Mouse (Mus musculus) heart, postnatal 10 days (tissue): ENCODE data around the gene Magi3. TPM values are rescaled to one million over a fixed set of nuclear protein-coding genes. Genes with fewer than 3 reads are reported as not detected.

ENCODE experiments used
- DNase-seq, 2 experiments: peaks; one replicate each; pipeline ENCODE4 v3.0.0; 2021
- intact Hi-C: fragments of 180-260 bp; cut with DNase I; formaldehyde crosslinking; loops from one replicate; pipeline ENCODE4 v1.15.1; 2025
- total RNA-seq, 2 experiments: library from RNA; stranded (reverse); gene quantifications; 2 replicates each; pipeline ENCODE4 v1.2.3; 2021

Gene Magi3
- 10 to 100 TPM; 32.4 to 58.9 TPM for total RNA-seq

GRCm38 (mm10) chr3:104220295-104220965 lies at the start of gene Magi3:
TSS of gene Magi3 (minus strand) at chr3:104220374.
- peak; percentile 98 to 99 for DNase-seq
- intact Hi-C loops = loop anchor here (5.0 kb wide), 3 partner anchors 82 to 152 kb away; no protein-coding TSS in a partner anchor

DNA sequence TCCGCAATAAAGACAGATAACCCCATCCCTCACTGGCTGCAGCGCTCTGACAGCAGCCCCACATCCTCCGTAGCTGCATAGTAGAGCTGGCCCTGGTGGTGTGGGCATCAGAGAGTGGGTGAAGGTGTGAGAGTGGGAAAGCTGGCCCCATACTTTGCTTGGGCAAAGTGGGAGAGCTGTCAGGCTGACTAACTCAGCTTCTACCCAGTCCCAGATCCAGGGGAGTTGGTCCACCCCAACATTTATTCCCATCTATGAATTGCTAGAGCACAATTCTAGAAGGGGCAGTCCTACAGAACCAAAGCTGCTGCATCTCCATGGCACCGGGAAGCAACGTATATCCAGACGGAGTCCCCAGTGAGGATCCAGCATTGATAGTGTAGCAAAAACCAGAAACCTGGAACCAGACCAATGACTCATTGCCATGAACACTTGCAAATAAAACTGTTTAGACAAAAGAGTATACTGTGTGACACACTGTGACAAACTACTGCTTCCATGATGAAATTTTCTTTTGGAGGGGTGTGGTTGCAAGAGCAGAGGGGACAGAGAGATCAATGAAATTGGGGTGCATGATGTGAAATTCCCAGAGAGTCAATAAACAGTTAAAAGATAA lies 44.5 kb upstream of the Magi3 start:
- intact Hi-C loops = no loop called here
- DNase-seq = no peak

GRCm38 (mm10) chr3:104260221-104260620 lies 40.0 kb upstream of the Magi3 start:
- intact Hi-C loops = no loop called here
- no peak for DNase-seq

- no peak for DNase-seq
- intact Hi-C loops = no loop called here
Observed at GRCm38 (mm10) chr3:104259168-104259567, 39.0 kb upstream of the Magi3 start.

DNA sequence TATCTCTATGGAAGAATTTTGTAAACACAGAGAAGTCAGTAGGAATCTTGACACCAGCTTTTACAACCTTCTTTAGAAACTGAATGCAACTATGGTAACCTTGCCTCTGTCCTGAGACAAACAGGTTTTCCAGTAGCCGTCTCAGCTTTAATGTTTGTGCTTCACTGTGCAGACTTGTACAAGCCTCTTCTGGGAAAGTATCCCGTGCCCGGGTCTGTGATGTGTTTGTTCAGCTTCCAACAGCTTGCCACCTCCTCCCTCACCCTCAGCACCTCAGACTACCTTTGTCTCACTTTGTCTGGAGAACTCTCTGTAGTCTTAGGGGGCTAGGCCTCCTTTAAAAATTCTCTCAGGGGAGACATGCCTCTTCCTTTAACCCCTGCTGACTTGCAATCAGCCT lies 36.9 kb upstream of the Magi3 start:
- intact Hi-C loops = no loop called here
- no peak for DNase-seq

DNA sequence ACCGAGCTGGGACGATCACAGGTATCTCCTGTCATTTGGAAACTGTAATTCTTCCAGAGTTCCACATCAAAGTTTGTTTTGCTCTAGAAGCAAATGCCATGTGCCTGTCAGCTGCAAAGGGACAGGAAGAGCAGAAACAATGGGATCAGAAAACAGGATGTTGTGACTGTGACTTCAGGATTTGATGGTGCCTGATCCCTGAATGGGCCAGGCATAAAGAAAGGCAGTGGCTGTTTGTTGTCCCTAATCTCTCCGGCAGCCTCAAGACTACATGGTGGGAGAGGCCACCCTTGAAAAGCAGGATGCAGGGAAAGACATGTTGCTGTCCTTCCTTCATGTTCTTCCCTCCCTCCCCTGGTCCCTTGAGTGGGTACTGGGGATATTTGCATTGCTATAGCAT lies 33.6 kb upstream of the Magi3 start:
- intact Hi-C loops = no loop called here
- peak in 1 of 2 experiments; percentile 8 for DNase-seq

- peak in 1 of 2 experiments; percentile 7 for DNase-seq
- intact Hi-C loops = no loop called here
Observed at GRCm38 (mm10) chr3:104247850-104248249, 27.7 kb upstream of the Magi3 start.

- intact Hi-C loops = no loop called here
Observed at GRCm38 (mm10) chr3:104247057-104247456, 26.9 kb upstream of the Magi3 start.

GRCm38 (mm10) chr3:104244373-104244772 lies 24.2 kb upstream of the Magi3 start:
- no peak for DNase-seq
- intact Hi-C loops = no loop called here

More at GRCm38 (mm10) chr3:104247057-104247456, 26.9 kb upstream of the Magi3 start:
- DNase-seq = no peak

DNA sequence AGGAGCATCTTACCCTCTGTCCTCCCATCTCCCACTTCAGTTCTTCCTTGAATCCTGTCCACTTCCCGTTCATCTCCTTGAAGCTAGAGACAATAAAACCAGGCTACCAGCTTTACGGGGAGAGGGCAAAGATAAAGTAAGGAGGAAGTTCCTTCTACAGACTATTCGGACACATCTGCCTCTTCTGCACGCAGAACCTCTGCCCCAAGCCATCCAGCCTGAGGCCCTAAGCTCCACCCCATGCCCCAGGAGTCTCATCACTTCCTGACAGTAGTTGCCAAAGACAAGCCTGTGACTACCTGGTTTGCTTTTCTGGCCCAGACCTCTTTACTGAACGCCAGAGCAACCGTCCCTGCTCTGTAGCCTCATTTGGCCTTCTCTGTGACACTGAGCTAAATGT lies 23.8 kb upstream of the Magi3 start:
- DNase-seq = no peak
- intact Hi-C loops = no loop called here

DNA sequence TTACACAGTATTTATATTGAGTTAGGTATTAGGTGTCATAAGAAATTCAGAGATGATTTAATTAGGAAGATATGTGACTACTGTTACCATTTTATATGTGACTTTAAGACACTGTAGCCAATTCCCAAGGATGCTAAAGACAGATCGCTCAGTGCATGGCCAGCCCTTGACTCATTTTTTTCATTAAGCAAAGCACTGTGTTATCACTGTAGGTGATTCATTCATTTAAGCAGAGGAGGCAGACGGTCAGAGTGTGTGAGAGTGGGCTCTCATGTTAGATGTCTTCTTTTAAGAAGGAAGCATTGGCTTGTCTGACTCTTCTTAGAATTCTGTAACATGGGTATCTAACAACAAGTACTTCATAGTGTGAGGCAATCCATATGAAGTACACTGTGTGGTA lies 19.6 kb upstream of the Magi3 start:
- intact Hi-C loops = no loop called here
- no peak for DNase-seq

DNA sequence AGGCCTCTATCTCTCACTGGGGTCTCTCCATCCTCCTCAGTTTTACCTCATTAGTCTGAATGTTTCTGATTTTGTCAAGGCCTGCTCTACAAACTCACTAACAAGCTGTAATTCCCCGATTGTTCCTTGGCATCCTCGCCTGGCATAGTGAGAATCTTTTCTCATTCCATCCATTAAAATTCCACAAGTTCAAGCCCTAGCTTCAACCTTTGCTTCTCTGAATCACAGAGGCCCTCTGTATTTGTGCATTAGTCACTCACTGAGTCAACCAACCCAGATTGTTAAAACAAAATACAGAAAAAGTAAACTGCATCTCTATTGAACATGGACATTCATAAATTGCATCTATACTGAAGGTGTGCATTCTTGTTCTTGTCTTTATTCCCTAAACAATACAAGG lies 19.2 kb upstream of the Magi3 start:
- intact Hi-C loops = no loop called here
- DNase-seq = no peak

DNA sequence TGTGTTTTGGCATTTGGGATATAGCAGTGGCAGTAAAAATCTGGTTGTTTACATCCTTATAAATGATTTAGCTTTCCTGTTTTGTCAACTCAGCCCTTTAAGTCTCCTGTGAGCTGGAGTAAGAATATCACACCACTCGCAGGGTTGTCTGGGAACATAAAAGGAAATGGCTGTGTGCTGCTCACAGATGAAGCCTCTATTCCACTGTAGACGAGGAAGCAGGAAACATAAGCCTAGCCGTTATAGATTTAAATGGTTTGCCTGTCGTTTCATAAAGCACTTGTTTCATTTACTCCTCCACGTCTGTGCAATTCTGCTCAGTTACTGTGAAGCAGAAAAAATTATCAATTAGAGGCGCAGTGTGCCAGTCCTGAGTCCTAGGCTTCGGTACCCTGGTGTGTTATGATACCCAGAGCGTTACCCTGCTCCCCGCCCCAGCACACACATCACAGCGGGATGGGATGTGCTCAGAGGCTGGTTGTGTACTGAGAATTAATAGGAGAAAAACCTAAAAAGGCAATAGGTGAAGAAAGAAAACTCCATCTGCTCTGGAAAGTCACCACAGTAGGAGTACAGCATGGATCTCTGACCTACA lies 17.8 kb upstream of the Magi3 start:
- DNase-seq = no peak

DNA sequence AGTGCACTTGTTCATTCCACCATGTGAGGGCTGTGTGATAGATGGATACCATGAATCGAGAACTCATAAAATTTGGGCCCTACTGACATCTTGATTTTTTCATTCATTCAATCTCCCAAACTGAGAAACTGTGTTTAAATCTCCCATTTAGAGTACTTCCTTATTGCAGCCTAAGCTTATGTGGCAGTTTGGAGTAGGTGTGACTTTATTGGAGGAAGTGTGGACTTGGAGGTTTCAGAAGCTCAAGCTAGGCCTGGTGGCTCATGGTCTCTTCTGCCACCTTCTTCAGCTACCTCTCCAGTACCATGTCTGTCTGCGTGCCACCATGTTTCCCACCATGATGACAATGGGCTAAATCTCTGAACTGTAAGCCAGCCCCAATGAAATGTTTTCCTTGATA lies 15.9 kb upstream of the Magi3 start:
- intact Hi-C loops = no loop called here
- DNase-seq = no peak

More for the DNA sequence above, 17.8 kb upstream of the Magi3 start:
- intact Hi-C loops = no loop called here

- intact Hi-C loops = no loop called here
- DNase-seq = no peak
Observed at GRCm38 (mm10) chr3:104235099-104235498, 14.9 kb upstream of the Magi3 start.

DNA sequence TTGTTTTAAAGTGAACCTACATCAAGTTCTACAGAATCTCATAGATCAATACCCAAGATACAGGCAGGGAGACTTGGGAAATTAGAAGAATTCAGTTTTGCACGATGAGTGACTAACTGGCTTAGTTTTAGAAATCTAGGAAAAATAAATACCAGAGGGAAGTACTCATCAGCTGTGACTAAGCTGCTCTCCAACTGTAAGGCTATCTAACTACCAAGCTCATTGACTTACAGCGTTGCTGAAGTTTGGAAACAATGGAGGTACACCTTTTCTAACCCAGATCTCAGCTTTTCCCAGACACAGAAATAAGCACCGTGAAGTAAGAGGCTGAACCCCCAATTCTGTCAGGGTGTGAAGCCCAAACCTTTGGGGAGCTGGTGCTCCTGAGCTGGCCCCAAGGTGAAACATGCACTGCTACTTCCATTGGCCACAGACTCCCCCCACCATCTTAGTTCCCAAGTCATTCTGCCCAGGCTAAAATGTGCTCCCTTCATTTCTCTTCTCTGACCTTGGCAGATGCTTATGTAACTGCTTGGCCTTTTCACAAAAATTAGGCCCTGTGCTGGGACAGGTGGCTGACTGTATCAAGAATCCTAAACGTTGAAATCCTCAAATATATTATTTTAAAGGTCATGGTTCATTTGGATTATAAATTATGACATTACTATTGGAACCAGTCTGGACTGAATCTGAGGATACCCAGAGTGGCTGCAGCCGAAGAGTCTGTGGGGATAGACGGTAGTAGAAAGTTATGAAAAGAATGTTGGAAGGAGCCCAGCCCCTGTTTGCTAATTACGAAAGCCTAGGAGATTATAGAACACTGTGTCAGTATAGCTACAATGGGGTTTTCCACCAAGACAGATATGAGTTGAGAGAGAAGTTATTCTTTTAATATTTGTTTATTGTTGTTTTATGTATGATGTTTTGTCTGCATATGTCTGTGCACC lies 13.5 kb upstream of the Magi3 start:
- DNase-seq = peak; percentile 65 to 71
- intact Hi-C loops = no loop called here

DNA sequence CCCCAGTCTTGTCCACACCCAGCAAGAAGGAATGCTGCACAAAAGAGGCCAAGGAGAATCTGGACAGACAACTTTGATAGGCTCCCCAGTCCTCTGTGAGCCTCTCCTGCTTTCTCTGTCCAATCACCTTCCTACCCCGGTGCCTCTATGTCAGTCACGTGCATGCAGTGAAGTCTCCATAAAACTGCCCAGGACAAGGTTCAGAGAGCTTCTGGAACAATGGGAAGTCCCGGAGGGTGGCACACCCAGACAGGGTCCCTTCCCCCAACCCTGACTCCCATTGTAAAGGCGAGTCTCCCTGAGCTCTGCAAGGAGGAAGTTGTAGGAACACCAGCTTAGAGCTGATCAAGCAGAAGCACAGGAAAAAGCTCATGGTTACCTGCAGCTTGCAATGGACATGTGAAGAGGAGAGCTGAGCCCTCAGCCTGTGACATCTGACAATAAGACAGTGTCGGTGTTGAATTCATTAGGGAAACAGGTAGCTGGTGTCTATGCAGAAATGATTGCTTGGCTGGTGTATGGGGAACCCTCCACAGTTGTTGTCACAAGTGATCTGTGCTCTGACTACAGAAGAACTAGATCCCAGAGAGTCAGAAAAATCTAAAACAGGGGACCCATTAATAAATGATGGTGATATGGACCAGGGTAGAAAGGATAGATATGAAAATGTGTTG lies 7.4 kb upstream of the Magi3 start:
- DNase-seq = peak; percentile 26 to 29
- intact Hi-C loops = no loop called here

- intact Hi-C loops = no loop called here
- DNase-seq = peak in 1 of 2 experiments; percentile 35
Observed at GRCm38 (mm10) chr3:104226731-104227130, 6.6 kb upstream of the Magi3 start.

DNA sequence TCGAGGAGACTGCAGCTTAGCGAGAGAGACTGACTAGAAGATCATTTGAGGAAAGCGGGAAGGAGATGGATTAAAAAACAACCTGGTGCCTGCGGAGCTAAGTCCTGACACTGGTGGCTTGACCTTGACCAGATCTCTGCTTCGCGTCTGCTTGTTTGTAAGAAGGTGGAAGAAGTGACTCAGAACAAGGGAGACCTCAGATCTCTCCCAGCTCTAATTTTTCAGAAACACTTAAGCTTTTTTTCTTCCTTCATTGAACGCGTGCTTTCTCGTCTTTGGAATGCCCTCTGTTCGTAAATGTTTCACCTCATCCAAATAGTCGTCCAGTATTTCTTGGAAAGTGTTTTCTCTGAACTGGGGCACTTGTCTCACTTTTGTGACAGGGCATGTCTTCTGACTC lies 982 bp upstream of the Magi3 start:
- peak in 1 of 2 experiments; percentile 26 for DNase-seq
- intact Hi-C loops = loop anchor here (1.0 to 5.0 kb wide), 4 partner anchors 81 to 221 kb away; no protein-coding TSS in a partner anchor
